Mouse (Mus musculus) lung, postnatal 14 days (tissue): ENCODE measurements around the gene Opcml.

Experiments used
- DNase-seq: peaks from one replicate; pipeline ENCODE4 v3.0.0; 2021

Opcml gene

DNA sequence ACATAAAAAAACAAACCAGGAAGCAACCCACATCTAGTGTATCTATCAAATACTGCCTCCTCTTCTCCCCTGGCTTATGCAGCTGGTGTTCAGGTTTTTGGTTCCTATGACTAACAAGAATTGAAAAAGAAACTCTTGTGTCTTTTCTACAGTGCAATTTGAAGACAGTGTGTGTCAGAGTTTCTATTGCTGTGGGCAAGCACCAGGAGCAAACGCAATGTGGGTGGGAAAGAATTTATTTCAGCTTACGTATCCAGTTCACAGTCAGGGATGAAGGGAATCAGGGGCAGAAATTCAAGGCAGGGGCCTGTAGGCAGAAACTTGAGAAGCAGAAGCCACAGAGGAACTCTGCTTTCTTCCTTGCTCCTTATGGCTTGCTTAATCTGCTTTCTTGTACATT, 869.4 kb downstream of the Opcml start:
- DNase-seq: no peak

- no peak for DNase-seq
Measured at GRCm38 (mm10) chr9:28662882-28663281, 872.3 kb downstream of the Opcml start.

- no peak for DNase-seq
Measured at GRCm38 (mm10) chr9:28680309-28680708, 889.7 kb downstream of the Opcml start.

- no peak for DNase-seq
Measured at GRCm38 (mm10) chr9:28681252-28682037, 890.9 kb downstream of the Opcml start.

DNA sequence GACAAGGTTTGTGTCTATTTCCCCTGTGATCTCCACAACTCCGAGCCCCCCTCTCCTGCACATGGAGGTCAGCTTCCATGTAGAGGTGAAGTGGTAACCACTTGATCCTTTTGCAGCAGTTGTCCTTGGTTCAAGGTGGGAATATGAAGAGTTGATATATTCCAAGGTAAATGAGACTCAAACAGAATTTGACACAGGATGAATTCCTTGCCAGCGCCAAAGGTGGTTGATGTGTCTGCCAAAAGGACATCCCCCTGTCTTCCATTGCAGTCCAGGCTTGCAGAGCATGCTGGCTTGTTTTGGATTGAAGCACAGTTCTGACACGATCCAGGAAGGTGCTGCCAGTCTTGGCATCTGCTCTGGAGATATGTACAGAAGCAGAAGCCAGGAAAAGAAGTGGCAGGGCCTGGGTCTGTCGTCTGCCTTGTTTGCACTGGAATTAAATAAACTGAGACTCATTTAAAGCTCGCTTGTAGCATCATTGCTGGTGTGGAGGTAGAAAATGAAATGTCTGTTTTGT, 893.4 kb downstream of the Opcml start:
- no peak for DNase-seq

DNA sequence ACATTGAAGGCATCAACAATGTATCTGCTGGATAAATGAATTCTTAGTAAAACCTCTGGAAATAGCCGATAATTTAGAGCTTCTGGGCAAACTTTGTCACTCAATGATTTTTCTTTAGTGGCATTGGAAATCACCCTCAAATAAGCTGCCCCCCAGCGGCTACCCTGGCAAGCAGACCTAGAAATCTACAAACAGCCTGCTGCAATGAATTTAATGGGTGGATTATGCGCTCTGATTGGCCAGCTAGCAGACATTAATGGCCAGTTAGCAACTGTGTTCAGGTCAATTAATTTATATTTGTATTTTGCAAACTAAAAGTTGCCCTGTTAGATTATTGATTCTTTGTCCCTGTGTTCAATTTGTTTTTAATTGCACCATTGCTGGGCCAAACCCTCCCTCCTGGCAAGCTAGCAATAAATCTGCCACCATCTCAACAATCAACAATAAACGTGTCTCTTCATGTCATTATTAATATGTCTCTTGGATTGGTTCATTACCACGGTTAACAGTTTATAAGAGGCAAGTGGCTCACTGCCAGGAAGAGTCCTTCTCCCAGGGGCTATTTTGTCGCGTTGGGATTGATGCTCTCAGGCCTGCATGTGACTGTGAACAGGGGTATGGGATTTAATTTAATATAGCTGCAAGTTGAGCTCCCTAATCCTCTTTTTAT, 896.5 kb downstream of the Opcml start:
- no peak for DNase-seq

DNA sequence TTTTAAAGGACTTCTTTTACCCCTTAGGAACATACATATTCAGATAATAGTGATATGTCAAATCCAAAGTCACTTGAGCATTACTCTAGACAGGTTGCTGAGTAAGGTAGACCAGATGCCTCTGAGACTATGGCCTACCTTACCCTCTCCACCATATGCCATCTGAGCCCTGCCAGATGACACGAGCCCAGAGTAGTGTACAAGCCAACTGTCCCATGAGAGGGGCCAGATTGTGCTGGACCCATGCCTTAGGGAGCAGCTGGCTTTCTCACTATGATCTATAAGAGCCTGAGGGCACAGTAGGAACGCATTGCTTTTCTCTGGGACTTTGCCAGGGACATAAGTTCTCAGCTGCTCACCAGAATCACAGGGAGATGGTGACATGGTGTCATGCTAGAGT, 899.6 kb downstream of the Opcml start:
- DNase-seq: no peak

DNA sequence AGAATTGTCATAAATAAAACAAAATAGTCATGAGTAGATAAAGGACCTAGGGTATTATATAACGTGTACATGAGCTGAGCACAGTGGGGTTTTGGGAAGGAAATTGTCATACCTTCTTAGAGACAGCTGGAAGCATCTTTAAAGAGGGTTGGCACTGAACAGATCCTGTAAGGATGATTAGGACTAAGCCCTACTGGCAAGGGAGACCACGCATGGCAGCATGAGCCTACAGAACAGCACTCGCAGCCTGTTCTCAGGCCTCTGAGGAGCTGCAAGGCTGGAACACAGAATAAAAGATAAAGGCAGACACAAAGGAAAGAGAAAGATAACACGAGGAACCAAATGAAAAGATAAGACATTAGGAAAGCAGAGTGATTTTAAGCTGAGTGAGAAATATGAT, 915.2 kb downstream of the Opcml start:
- no peak for DNase-seq

GRCm38 (mm10) chr9:28714544-28714943, 924.0 kb downstream of the Opcml start:
- no peak for DNase-seq

DNA sequence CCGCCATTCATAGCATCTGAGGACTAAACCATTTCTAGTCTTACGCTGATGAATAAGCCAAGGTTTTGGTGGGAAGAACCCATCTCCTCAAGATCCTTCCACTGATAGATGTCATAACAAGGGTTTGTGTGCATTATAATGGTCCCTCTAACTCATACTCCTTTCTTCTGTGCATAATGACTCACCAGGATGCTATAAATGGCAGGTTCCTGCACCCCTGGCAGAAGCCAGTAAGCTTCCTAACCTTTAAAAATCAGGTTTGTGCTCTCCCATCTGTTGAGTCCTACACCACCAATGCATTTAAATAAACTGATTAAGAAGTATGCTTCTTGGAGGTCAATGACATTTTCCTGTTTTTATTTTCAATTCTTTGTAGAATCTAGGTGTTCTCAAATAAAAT, 929.6 kb downstream of the Opcml start:
- DNase-seq: no peak

DNA sequence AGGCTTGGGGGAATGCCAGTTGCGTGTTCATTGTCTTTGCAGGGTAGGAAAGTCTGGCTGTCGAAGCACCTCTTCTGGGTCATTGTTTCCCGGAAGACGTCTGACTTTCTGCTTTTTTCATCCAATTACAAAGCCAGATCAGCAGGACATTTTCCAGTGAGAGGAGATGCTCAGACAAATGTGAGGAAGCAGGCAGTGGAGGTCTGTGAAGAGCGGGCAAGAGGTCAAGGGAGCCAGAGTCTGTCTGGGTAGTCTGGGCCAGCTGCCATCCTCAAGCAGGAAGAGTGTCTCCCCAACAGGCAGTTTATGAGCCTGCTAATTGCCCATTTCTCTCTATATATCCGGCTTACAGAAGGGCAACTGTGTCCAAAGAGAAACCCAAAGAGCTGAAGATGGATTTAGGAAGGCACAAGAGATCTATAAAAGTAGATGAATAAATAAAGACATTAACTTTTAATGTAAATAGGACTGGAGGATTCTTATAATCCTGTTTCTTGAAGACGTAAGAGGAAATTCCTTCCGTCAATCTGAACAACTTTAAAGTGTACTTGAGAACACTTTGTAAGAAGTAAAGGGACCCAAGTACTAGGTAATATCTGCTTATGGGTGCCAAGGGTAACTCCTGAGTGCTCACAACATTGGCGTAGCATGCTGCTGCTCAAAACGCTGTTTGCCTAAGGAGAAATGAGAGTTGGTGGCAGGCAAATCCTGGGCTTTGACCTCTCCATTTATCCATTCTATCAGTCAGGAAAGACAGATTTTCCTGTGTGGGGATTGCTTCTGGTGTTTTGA, 941.4 kb downstream of the Opcml start:
- DNase-seq: no peak

DNA sequence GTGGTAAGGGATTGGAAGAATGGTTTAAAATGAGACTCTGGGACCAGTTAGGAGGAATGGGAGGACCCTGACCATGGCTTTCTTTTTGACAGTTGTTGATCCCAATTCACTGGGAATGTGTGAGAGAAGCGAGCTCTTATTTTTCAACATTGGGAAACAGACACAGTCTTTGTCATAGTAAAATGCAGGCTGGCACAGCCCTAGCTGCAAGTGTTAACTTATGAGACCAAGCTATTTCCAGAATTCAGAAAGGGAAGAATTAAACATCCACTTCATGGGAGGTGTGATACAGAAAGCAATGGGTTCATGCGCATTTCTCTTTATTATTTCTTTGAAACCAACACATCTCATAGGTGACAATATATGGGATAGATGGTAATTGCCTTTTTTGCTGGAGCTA, 947.4 kb downstream of the Opcml start:
- no peak for DNase-seq

GRCm38 (mm10) chr9:28738451-28738860, 947.9 kb downstream of the Opcml start:
- DNase-seq: no peak

DNA sequence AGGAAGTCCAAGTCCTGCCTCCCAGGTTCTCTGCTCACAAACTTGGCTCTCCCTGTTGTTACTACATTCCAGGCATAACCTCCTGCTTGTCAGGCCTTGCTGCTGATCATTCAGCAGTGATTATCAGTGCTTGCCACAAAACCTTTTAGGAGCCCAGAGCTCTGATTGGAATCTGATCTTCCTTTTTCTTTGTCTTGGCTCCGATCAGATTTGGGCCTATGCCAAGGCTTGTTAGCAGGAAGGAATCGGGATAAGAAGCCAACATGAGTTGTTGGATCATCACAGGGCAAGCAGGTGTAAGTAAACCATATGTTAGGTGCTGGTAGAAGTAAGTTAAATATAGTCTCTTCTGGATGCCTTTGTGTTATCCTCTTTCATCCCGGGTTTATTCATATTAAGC, 954.2 kb downstream of the Opcml start:
- no peak for DNase-seq

- DNase-seq: no peak
Measured at GRCm38 (mm10) chr9:28748902-28749301, 958.3 kb downstream of the Opcml start.

DNA sequence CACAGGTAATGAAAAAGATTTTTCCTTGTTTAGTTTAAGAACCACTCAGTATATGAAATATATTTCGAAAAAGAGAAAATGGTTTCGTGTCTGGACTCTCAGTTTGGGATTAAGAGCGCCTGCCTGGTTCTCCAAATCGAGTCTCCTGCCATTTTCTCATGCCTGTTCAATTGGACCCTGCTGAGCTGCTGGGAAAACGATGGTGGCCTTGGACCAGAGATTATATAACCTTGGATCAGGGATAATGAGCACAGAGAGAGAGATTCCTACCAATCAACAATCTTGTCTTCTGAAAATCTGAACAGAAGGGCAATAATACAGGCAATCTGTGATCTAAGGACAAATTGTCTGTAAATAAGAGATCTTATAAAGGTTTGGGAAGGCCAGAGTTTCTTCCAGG, 962.3 kb downstream of the Opcml start:
- DNase-seq: no peak

GRCm38 (mm10) chr9:28756841-28757451, 966.4 kb downstream of the Opcml start:
- no peak for DNase-seq

GRCm38 (mm10) chr9:28761460-28761859, 970.9 kb downstream of the Opcml start:
- DNase-seq: no peak

DNA sequence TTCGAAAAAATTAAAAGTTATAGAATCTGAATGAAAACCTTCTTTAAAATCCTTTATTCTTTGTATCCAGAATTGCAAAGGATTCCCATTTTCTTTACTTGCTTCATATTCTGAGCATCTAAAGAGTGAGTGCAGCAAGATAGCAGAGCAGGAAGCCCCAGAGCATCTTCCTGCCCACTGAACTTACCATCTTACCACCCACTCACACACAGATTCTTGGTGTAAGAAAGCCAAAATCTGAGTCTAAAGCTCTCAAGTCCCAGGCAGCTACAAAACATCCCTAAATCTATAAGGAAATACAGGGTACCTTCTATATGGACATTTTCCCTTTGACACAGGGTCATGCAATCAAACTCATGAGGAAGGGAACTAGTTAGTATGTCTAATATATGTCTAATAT, 973.6 kb downstream of the Opcml start:
- no peak for DNase-seq

DNA sequence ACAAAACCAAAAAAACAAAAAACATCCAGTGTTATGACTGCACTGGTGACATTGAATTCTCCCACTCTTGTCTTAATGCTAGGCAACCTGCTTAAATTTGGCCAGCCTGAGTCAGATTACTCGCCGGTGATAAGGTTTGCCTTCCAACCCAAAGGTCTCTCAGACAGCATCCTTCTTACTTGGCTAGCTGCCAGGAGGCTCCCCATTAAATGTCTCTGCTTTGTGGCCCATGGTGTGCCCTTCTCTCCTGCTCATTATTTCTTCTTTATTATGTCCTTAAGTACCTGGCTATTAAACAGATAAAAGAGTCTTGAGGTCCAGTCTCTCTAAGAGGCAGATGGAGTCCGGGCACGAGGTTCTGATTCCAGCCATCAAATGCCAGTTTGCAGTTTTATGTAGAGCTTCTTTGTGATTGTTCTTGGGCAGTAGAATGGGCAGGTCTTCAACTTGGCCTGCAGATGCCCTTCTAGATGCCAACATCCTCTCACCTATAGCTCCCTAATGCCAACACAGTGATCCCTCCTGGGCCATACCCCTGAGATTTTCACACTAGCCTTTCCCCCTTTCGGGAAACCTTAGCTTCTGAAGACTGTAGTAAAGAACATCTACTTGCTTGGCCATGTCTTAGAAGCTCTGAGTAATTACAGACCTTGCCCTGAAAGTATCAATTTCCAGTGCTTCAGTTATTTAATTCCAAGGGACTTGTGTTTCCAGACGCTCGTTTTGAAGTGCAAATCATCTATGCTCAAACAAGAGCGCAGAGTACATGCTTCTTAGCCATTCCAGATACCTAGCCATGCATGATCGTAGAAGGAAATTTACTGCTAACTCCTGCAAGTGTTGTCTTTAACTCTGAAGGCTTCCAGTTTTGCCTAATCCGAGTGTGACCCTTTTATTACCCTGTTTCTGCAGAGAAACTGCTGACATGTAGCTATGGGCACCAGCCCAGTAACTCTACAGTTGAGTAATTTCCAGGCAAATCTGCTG, 986.2 kb downstream of the Opcml start:
- DNase-seq: no peak

GRCm38 (mm10) chr9:28783834-28784233, 993.3 kb downstream of the Opcml start:
- DNase-seq: no peak

GRCm38 (mm10) chr9:28789439-28789838, 998.9 kb downstream of the Opcml start:
- DNase-seq: no peak
